ENCODE assay signal across 24 mouse cellular contexts in the genomic region with DNA sequence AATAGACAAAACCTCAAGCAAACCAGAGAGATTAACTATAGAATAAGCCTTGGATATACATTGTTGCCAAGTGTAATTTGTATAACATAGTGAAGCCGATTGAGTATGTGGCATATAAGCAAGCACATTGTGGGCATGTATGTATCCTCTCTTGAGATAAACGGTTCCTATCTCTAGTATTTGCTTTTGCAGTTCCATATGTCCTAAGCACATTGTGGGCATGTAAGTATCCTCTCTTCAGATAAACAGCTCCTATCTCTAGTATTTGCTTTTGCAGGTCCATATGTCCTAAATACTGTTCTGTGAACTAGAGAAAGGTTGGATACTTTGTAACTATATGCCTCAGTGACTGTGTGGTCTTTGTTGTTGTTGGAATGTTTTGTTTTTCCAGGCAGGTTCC.
"Had no signal": no experiment of that assay in that cellular context is flagged by ENCODE, and none has a peak within 500 bp of the region (broad histone marks: within the 10 kb centered on the region; RNA-seq: fewer than 3 reads in every experiment).

No protein-coding gene starts in this region.

- H3K4me3 ChIP-seq: gastrocnemius, adult 2 months; heart, embryonic 13.5 days; heart, embryonic 15.5 days; hindbrain, embryonic 13.5 days; hindbrain, embryonic 15.5 days; kidney, embryonic 15.5 days; layer of hippocampus, adult 2 months; left cerebral cortex, adult 2 months; limb, embryonic 10.5 days; limb, embryonic 12.5 days had no signal

- ATAC-seq: hindbrain, postnatal 0 days; intestine, embryonic 16.5 days had no signal

- H3K9ac ChIP-seq: heart, embryonic 13.5 days; heart, embryonic 15.5 days; hindbrain, embryonic 13.5 days; hindbrain, embryonic 15.5 days; kidney, embryonic 15.5 days; limb, embryonic 12.5 days had no signal

- H3K4me2 ChIP-seq: heart, embryonic 11.5 days; heart, embryonic 13.5 days; heart, embryonic 15.5 days; hindbrain, embryonic 13.5 days; hindbrain, embryonic 15.5 days; kidney, embryonic 15.5 days; limb, embryonic 12.5 days had no signal

- DNase-seq: gastrocnemius, adult 2 months; gastrocnemius, postnatal 10 days; gastrocnemius, postnatal 25 days; heart, adult 18-20 months; heart, postnatal 14 days; heart, postnatal 36 days; kidney, adult 11 months; kidney, adult 2 months; kidney, adult 9 months; kidney, postnatal 14 days; kidney, postnatal 4 days had no signal

- H3K36me3 ChIP-seq: heart, embryonic 13.5 days; heart, embryonic 15.5 days; hindbrain, embryonic 13.5 days; hindbrain, embryonic 15.5 days; limb, embryonic 12.5 days had no signal

- H3K9me3 ChIP-seq: heart, embryonic 13.5 days; heart, embryonic 15.5 days; hindbrain, embryonic 13.5 days; hindbrain, embryonic 15.5 days; kidney, embryonic 15.5 days; limb, embryonic 10.5 days; limb, embryonic 12.5 days had no signal

- H3K27ac ChIP-seq: gastrocnemius, adult 2 months; heart, embryonic 13.5 days; heart, embryonic 15.5 days; hindbrain, embryonic 13.5 days; hindbrain, embryonic 15.5 days; hindbrain, postnatal 0 days; kidney, embryonic 15.5 days; kidney, postnatal 0 days; layer of hippocampus, adult 2 months; left cerebral cortex, adult 2 months; limb, embryonic 10.5 days; limb, embryonic 12.5 days had no signal

- H3K27me3 ChIP-seq: heart, embryonic 13.5 days; heart, embryonic 15.5 days; hindbrain, embryonic 13.5 days; hindbrain, embryonic 15.5 days; kidney, embryonic 15.5 days; limb, embryonic 12.5 days had no signal

- H3K4me1 ChIP-seq: heart, embryonic 13.5 days; heart, embryonic 15.5 days; hindbrain, embryonic 13.5 days; hindbrain, embryonic 15.5 days; kidney, embryonic 15.5 days; limb, embryonic 10.5 days; limb, embryonic 12.5 days had no signal
